Mouse (Mus musculus) lung, adult 18-20 months (tissue): ENCODE data around the gene Ncor2.

ENCODE experiments used
- DNase-seq, 2 experiments: peaks; one replicate each; pipeline ENCODE4 v3.0.0; 2022; ENCODE audit warnings: mixed read lengths in 2 of 2

The Ncor2 gene

GRCm38 (mm10) chr5:125056696-125057554, 122.1 kb downstream of the Ncor2 start:
- peak; percentile 88 to 92 for DNase-seq

DNA sequence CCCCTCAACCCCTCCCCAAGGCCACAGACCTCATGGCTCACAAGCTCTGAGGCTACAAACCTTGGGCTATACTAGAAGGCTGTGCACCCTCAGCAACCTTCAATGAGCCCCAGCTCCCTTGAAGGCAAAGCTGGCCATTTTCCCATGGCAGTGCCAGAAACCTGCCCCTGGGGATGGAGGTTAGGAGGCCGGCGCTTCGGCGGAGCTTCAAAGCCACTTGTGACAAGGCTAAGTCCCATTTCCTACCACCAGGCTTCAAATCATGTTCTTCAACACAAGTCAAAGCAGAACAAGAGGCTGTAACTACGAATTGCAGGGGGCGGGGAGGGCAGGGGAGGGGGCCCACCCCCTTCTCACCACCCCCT, 122.7 kb downstream of the Ncor2 start:
- no peak for DNase-seq

DNA sequence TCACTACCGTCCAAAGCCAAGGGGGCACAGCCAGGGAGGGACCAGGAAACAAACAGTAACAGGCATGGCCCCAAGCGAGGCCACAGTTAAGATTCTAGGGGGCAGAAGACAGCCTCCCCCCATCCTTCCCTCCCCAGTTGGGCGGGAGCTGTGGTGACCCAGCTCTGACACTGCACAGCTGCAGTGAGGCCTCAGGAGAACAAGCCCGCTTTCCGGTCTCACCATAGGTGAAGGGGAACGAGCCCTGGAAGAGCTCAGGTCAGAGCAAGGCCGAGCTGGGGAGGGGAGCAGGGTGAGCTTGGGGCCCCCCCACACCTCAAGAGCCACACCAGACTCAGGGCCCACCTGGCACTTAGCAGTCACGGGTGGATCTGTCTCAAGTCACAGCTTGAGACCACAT, 123.1 kb downstream of the Ncor2 start:
- DNase-seq = no peak

- no peak for DNase-seq
Observed at GRCm38 (mm10) chr5:125053661-125054060, 125.4 kb downstream of the Ncor2 start.

GRCm38 (mm10) chr5:125052603-125053488, 126.2 kb downstream of the Ncor2 start:
- peak; percentile 84 to 89 for DNase-seq

GRCm38 (mm10) chr5:125052237-125052602, 126.8 kb downstream of the Ncor2 start:
- peak; percentile 61 to 70 for DNase-seq

DNA sequence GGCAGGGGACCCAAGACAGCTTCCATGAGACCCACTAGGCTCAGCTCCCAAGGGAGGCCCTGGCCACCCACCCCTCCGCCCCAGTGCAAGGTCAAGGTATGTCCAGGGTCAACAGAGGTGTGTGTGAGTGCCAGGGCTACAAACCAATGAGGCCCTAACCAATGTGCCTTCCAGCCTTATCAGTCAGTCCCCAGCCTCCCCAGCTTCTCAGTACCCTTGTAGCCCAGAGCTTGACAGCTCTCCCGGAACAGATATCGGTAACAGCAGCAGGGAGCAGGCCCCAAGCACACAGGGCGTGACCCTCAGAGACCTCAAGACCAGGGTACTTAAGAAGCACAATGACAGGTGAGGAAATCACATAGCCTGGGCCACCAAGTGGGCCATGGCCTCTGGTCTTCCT, 129.5 kb downstream of the Ncor2 start:
- DNase-seq = no peak

DNA sequence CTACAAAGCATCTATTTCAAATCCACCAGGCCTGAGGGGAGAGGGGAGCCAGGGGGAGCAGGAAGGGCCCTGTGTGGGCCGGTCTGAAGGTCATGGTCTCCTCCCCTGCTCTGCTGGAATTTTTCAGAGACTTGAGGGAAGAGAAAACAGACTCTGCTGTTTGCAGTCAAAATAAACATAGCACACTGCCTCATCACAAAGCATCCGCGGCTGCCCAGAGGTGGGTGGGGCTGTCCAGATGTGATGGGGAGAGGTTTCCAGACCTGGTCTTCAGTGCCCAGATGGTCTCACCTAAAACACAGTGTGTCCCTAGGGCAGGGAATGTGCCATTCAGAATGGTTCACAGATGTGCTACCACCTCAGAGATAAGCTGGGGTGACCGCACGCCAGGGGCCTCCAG, 132.6 kb downstream of the Ncor2 start:
- DNase-seq = no peak

DNA sequence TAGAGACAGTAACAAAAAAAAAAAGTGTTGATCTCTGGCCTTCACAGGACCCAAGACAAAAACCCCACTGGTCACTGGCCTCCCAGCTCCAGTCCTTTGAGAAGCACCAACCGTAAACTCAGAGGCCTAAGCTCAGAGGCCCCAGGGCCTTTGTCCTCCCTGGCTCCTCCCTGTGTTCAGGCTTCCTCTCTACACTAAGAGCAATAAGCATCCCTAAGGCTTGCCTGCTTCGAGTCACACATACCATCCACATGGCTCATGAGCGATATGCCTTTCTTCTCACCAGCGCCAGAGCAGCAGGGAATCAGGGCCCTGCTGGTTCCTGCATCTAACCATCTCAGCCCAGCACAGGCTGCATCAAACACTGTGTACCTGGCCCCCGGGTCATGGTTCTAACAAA, 133.8 kb downstream of the Ncor2 start:
- DNase-seq = no peak

GRCm38 (mm10) chr5:125043448-125043847, 135.6 kb downstream of the Ncor2 start:
- no peak for DNase-seq

GRCm38 (mm10) chr5:125041578-125041977, 137.4 kb downstream of the Ncor2 start:
- DNase-seq = no peak

DNA sequence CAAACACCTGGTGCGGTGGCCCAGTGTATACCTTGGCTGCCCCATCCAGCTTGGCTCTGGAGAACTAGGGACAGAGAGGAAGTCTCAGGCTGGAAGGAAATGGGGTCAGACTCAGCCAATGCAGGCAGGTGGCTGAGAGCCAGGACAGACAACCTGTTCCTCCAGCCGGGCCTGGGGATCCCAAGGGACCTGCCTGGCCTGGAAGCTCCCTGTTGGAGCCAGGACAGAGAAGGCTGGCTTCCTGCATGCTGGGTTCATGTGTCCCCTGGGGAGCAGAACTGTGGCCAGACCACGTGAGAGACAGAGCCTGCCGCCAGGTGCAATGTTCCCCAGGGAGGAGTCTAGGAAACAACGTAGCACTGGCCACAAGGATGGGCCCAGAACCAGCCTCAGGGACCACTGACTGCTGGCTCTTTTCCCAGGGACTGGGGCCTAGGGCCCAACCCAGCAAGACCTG, 138.9 kb downstream of the Ncor2 start:
- DNase-seq = peak; percentile 60 to 69

DNA sequence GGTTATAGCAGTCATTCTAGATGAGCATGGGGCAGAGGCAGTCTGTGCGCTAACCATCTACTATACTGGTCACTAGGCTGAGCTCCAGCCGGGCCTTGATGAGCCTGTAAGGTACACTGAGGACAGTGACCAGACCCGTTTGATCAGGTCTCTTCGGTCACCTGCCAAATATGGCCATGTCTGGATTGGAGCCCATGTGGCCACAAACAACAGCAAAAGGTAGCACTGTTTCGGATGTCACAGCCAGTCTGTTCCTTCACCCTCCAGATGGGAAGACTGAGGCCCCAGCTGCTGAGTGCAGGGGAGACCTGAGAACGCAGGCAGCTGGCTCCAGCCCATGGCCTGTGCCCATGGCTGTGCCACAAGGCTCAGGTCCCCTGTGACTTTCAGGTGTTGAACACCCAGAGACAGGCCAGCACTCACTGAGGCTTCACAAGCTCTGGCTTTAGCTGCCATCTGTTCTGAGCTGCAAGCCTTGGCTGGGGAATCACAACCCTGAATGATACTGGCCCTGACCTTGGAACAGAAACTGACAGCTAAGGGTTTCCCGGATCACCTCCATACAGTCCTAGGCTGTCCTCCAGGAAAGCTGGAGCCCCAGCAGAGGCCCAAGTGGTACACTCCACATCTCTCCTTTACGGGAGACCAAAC, 139.5 kb downstream of the Ncor2 start:
- no peak for DNase-seq

DNA sequence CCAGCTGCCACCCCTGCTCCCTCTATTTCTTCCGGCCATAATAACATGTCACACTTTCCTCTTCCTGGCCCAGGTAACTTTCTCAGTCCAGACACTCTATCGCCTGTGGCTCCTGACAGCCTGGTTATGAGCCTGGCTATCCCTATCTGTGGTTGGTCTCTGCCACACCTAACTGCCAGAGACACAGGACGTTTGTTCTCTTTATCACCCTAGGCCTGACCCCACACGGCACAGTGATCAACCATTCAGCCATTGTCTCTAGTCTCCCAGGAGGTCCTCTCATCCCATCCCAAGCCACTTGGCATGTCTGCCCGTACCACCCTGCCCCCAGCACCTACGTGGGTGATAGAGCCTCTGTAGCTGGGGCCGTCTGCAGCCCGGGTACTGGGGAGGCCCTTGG, 142.5 kb downstream of the Ncor2 start:
- DNase-seq = no peak

DNA sequence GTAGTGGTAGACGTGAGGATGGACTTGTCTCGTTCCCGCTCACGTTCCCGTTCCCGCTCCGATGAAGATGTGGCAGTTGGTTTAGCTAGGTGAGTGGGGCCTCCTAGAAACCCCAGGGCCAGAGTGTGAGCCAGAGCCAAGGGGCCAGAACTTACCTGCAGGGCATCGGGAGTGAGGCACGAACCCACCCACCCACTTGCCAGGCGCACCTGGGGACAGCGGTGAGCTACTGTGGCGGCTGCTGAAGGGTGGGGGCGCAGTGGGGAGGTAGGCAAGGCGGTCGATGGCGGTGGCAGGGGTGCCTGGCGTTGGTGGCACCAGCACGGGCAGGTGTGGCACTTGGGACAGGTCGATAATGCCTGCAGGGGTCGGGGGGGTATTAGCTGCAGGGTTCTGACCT, 150.1 kb downstream of the Ncor2 start:
- DNase-seq = no peak

GRCm38 (mm10) chr5:125028371-125028770, 150.6 kb downstream of the Ncor2 start:
- DNase-seq = no peak

DNA sequence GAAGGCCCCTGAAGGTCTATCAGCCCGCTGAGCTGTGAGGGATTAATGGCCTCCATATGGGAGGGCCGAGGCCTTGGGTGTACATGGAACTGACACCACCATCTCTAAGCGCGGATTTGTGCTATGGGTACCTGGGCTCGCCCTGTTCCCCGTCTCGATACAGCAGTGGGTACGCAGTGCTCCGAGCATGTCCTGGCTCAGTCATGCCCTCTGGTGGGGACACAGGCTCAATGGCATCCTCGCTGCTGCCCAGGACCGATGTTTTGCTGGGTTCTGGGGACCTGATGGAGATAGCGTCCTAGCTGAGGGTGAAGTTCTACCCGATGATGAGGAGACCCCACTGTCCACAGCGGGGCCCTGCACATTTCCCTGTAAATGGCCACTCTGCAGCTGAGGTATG, 155.0 kb downstream of the Ncor2 start:
- DNase-seq = no peak

GRCm38 (mm10) chr5:125021298-125021697, 157.7 kb downstream of the Ncor2 start:
- peak; percentile 53 to 63 for DNase-seq

DNA sequence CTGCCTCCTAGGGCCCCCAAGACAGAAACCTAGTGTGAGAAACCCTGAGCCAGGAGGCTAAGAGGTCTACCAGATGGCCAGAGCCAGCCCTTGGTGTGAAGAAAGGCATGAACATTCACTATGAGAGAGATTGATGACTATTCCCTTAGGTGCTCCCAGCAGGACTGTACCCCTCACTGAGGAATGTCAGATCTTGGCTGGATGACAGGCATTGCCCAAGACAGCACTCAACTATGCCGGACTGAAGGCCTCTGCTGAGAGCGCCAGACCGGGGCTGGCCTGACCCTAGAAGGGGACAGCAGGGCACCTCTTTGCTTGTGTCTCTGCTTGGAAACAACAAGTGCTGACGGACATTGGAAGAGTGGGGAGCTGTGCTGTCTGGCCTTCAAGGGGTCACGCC, 159.9 kb downstream of the Ncor2 start:
- peak; percentile 68 to 79 for DNase-seq

DNA sequence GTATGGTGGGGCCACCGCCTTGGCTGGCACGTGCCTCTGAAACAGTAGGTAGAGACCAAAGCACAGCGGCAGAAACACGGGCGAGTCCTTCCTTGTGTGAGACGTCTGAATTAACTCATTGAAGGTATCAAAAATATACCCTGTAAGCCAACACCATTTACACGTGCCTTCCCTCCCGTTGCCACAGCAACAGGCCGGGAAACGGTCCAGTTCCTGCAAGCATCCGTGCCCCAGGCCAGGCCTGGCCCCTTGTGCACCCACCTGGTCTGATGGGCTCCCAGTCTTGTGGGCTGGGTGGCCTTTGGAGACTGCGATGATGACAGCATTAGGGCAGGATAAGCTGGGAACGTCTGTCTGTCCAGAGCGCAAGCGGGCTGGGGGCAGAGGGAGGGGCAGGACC, 161.7 kb downstream of the Ncor2 start:
- DNase-seq = no peak

DNA sequence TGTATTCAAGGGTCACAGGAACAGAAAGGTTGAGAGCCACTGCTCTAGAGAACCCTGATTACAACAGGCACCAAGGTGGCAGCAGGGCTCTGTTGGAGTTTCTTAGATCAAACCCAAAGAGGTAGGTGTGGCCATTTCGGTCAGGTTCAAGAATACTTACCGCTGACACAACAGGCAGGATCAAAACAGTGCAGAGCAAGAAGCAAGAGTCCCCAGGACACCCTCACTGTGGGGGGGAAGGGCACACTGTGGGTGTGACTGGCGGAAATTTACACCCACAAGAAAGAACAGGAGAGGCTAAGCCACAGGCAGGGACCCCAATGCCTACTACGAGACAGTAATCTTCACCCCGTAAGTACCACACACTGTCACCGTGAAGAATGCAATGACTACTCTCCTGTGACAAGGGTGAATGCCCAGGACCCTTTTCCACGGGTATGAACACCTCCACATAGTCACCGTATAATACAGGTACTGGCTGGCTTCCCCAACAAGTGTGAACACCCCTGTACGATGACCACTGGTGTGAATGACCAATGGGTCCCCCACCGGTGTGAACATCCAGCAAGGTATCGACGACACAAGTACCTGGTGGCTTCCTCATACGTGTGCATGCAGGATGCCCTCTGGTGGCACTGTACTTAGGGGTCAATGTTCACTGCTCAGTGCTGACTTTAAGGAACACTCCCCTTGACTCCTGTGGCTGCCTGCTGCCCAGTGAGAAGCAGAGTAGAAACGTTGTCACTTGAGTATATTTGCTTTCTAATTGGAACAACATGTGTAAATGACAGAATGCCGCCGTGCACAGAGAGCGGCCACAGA, 162.4 kb downstream of the Ncor2 start:
- peak in 1 of 2 experiments; percentile 51 for DNase-seq

DNA sequence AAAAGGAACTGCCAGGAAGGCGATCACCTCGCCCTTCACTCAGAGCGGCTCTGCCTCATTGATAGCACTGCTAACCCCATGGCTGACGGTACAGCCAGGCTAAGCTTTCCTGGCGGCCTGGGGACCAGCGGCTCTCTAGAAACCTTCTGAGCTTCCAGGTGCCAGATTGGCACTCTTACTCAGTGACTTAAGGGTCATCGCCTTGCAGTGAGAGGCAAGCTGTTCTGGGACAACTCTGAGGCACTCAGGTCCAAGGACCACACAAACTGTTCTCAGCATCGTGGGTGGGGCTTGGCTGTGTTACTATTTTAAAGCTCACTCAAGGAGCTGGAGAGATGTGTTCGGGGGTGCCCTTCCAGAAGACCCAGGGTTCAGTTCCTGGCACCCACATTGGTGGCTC, 163.4 kb downstream of the Ncor2 start:
- DNase-seq = peak; percentile 67 to 71
